Mouse (Mus musculus) WW6 (cell line): ENCODE measurements around the gene Mtss1l.
"Not testable (repeated sequence)": the region's sequence is repeated elsewhere in the genome, so short reads cannot be mapped to it uniquely, and the experiment has no call there.

Experiments
- DNase-seq: peaks from one replicate; pipeline ENCODE4 v3.0.0-alpha.2; 2013; ENCODE audit warnings: low read depth, low spot score

Gene Mtss1l

DNA sequence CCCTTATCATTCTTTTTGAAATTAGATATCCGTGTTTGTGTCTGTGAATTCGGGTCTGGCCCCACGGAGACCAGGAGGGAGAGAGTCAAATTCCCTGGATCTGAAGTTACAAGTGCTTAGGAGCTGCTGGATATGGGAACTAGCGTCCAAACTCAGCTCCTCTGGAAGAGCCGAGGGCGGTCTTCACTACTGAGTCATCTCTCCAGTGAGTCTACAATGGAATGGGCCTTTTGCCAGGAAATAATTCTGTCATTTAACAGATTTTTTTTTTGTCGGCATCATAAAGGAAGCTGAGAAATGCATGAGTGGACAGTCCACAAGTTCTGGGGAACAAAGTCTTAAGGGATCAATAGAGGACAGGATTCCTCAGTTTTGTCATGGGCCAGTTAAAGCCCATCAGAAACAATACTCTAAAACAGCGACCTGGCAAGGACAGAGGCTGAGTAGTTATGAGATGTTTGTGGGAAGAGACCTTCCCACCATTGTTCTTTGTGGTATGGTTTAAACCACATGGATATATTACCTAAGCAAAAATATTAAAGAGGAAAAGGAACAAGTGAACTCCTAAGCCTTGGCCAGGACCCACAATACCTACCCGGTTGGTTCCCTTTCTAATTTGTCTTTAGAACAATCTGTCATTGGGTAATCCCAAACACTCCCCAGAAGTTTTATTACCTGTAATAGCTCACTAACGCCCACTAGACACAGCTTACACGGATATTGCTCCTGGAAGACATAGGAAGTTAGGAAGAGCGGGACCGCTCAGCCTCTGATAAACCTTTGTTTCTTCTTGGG is 58.8 kb downstream of the Mtss1l start:
- no peak for DNase-seq

DNA sequence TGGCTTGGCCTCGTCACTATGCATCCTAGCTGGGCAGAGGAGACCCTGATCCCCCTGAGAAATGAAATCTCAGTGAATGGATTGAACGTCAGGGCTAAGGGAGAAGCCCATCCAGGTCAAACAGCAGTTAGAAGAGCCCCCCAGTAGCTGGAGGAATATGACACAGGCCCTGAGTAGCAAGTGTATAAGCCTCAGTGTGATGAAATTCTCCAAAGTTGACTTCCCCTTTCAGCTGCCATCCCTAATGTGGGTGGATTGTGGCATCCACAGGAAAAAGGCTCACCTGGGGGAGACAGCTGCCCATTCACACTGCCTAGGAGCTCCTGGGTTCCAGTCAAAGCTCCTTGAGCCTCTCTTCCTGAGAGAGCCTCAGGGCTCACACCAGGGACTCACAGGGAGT is 64.1 kb downstream of the Mtss1l start:
- DNase-seq, result no peak

DNA sequence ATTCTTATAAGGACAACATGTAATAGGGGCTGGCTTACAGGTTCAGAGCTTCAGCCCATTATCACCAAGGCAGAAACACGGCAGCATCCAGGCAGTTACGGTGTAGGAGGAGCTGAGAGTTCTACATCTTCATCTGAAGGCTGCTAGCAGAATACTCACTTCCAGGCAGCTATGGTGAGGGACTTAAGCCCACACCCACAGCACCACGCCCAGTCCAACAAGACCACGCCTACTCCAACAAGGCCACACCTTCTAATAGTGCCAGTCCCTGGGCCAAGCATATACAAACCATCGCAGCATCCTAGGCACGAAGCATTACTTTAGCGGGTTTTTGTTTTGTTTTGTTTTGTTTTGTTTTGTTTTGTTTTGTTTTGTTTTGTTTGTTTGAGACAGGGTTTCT is 65.2 kb downstream of the Mtss1l start:
- not testable (repeated sequence) for DNase-seq

DNA sequence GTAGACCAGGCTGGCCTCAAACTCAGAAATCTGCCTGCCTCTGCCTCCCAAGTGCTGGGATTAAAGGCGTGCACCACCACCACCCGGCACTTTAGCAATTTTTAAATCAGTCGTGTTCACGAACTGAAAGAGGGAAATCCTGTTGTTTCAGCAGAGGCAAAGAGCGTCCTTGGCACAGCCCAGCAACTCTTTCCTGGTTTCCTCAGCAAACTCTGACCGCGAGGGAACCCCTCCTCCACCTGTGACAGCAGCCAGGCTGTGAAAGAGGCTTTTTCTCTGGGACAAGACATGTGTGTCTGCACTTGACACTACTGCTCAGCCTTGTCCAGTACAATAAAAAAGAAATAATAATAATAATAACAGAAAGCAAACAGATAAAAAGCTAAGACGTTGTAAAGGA is 65.7 kb downstream of the Mtss1l start:
- DNase-seq, result no peak

DNA sequence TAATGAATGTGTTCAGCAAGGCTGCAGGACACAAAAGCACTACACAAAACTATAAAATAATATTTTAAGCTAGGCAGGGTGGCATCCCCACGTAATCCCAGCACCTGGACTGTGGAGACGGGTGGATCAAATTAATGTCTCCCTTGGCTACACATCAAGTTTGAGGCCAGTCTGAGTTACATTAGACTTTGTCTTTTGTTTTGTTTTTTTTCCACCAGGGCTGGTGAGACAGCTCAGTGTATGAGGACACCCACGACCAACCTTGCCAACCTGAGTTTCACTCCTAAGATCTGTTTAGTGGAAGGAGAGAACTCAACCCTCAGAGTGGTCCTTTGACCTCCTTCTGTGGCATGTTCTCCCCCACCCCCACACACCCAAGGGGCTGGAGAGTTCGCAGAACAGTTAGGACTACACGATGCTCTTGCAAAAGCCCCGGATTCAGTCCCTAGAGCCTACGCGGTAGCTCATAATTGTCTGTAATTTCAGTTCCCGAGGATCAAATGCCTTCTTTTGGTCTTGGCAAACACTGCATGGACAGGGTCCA is 66.2 kb downstream of the Mtss1l start:
- DNase-seq, result no peak

DNA sequence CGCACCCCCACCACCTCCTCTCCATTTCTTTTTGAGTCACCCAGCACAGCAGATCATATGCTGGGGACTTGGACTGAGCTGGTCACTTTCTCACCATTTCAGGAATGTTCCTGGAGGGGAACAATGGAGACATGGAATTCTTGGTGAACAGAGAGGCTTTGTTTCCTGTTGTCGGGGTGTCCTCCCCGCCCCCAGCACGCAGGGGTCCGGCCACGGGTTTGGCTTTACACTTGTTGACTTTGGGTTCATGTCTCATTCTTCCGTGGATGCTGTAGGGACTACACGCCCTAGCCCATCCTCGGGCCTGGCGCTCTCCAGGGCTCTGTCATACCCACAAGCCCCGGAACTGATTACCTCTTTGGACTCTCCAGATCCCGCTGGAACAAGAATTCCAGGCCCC is 67.7 kb downstream of the Mtss1l start:
- DNase-seq, result no peak

DNA sequence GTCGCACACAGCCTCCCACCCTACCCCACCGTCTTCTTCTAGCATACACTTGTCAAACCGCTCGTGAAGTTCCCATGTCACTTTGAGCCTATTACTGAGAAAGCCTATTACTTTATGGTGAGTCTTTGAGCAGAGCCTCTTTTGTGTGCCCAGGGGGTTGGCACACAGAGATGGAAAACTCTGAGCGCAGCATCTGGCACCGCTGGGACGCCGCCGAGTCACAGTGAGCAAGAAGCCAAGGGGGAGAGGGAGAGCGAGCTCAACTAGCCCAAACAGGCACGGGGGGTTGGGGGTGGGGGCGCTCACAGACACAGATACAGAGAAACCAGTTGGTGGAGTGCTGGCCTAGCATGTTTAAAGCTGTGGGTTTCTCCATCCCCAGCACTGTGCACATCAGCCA is 68.3 kb downstream of the Mtss1l start:
- DNase-seq, result no peak

DNA sequence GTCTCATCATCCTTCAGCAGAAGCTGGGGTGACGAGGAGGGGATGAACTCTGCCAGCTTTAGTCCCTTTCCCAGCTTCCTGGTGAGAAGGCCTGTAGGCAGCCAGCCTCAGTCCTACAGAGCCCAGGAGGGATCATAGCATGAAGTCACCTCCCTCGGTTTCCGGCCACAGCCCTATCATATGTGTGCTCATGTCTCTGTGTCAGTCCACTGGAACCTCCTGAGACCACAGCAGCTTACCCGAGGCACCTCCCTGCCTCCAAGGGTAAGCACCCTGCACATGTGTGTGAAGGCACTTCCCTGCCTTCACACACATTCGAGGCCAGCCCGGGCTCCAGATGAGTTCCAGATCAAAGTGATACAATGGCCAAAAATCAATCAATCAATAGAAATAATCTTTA is 69.0 kb downstream of the Mtss1l start:
- DNase-seq, result no peak
